Mouse (Mus musculus) spleen, postnatal 4 days (tissue): ENCODE results near the gene Echs1.

ENCODE experiments used
- DNase-seq, 2 experiments: peaks; one replicate each; pipeline ENCODE4 v3.0.0; 2022; ENCODE audit warnings: low spot score in 2 of 2

Echs1 gene

DNA sequence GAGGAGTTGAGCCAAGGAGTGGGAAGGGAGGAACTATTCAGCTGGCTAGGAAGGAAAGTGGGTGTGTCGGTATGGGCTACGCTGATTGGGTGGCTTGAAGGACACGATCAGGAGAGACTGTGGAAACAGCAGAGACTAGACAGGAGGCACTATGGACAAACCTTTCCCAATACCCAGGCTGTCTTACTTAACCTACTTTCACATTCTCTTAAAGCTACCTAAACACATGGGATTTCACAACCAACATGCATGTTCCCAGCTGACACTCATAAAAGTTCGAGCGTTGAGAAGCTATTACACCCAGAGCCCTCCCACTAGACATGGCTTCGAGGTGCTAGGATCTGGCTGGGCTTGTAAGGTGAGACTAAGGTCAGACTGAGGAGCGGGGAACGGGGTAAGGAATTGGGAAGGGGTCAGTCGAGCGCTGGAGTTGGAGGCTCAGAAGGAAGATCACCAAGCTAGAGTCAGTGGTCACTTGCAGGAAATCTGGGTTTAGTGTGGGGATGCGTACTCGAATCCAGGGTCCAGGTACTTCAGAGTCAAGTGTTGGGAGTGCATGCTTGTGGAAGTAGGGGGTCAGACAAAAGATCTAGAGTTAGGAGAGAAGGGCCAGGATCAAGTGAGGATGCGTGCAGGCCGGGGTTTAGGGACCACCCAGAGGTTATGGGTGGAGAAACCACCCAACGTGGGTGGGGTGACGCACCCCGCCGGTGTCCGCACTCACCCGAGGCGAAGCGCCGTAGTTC lies 520 bp downstream of the Echs1 start, which contains the start of gene Paox:
Gene Paox, plus strand, starts transcription at position 217 of the 746 bp plus-strand sequence.
- DNase-seq = peak in 1 of 2 experiments; percentile 21

DNA sequence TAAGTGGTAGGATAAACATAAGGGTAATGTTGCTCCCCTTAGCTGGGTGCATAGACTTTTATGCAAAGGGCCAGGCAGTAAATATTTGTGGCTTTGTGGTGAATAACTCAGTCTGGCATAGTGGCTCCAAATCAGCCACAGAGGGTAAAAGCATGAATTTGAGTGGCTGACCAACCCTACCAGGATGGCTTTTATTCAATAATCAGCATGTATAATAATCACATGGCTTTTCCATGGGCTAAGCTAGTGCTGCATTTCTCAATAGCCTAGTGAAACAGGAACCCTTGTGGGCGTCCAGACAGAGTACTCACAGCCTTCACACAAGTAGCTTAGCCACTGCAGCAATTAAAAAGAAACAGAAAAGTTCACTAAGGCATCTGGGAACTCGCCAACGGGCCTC lies 4.3 kb downstream of the Echs1 start:
- no peak for DNase-seq

DNA sequence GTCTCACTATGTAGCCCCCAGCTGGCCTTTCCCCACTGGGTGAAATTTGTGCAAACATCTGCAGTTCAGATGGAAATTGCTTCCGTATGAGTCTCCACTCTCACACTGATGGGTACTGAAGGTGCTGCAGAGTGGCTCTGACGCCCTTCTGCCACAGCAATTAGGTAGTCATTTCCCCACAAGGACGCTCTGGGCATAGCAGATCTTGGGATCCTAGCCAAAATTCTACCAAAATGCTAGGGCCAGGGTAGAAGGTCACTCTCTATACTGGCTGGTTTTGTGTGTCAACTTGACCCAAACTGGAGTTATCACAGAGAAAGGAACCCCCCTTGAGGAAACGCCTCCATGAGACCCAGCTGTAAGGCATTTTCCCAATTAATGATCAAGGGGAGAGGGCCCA lies 12.3 kb downstream of the Echs1 start:
- no peak for DNase-seq

DNA sequence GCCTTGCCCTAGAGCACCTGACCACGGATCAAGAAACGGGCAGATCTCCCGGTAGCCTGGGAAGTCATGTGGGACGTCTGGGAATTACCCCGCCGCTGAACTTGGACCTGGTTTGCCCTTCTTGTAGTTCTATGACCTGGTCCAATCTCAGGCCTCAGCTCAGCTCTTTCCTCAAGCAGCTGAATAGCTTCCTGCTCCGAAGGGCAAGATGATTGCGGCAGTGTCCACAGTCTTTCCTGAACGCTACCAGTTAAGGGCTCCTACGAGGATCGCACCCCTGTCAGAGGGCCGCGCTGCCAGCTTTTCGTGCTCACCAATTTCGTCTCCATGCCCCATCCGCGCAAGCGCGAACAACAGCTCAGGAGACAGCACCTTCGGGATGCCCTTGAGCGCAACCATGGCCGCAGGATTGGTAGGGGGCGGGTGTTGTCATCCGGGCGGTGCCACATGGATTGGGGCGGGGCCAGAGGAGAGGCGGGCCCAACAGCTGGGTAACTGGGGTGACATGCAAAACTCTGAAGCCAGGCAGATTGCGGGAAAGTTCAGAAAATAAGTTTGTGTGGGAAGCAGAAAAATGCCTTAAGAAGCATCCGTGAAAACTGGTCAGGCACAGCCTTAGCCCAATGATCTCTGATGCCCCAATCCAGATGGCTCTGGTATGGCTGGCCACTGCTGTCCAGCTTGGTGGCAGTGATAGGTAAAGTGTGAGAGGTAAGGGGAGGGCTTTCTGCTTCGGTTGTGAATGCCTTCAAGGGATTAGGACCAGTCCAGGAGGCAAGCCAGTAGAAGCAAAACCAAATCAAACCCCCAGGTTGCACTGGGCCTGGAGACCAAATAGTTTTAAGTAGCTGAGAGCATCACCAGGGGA lies 14.0 kb downstream of the Echs1 start, which contains the start of gene Fuom:
Gene Fuom, minus strand, starts transcription at position 449 of the 868 bp plus-strand sequence.
- DNase-seq = peak; percentile 80 to 86

DNA sequence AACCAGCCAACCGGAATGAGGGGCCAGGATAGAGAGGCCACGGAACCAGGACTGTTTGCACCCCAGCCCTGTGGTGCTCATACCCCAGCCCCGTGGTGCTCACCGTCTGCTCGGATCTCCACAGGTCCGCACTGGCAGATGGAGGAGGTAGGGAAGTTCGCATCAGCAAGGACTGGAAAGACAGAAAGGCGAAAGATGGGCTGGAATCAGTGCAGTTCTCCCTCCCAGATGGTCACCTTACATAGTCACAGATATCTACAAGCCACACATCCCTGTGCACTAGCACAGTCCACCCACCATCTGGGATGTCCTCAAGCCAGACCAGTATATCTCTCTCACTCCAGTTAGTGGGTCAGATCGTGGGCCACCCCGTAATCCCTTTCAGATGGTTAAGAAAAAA lies 14.8 kb downstream of the Echs1 start:
- no peak for DNase-seq

DNA sequence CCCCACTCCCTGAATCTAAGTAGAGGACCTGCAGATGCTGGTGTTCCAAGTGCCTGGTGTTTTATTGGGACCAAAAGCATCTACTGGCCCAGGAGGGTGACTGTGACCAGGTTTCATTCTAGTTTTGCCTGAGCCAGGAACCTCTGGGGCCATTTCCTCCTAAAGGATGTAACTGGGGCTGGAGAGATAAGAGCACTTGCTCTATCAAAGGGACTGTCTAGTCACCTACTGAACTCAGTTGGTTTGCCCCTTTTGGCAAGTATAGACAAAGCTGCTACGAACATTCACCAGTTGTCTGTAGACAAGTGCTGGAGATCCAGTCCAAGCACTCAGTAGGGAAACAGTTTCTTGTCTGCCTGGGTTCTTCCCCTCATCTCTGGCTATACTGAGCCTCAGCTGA lies 17.8 kb downstream of the Echs1 start:
- DNase-seq = no peak

DNA sequence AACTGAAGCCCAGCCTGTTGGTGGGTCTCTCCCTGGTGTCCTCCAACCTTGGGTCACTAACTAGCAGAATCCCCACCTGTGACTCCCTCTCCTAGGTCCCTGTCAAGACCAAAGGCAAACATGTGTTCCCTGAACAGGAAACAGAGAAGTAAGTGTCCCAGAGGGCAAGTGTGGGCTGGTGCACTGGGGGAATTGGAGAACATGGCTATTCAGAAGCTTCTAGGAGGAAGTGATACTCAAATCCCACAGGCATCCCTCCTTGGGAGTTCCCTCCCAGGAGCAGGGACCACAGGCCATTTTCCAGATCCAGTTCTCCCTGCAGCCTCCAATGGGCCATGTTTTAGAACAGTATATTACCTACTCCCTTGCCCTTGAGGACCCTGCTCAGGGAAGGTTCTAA lies 20.2 kb downstream of the Echs1 start:
- no peak for DNase-seq

DNA sequence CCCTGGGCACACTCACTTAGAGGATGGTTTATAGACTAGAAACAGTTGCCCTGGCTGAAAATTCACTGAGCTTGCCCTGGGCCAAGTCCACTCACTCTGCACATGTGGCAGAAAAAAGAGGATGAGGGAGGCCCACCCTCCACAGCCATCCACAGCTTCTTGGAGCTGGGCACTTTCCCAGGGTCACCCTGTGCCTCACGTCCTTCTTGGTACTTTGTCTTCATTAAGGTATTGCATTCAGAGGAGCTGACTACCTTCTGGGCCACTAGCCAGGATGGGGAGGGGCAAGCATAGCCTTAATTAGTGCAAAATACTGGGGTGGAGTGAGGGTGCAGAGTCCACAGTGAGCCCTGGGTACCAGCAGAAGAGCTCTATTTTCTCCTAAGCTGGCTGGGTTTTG lies 20.7 kb downstream of the Echs1 start:
- no peak for DNase-seq

DNA sequence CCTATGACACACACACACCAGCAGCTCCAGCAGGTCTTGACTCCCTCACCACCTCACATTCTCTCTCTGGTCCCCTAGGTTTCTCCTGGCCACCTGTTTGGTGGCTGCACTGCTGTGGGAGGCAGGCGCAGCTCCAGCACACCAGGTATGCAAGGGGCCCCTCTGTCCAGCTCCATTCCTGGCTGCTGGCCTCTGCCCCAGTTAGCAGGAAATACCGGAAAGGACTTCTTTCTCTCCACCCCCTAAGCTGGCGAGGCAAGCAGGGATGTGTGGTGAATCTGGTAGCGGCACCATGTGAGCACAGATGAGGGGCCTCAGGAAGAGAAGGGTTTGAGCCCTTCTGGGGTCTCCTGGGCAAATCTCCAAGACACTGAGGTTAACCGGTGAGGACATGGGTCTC lies 21.3 kb downstream of the Echs1 start:
- no peak for DNase-seq

DNA sequence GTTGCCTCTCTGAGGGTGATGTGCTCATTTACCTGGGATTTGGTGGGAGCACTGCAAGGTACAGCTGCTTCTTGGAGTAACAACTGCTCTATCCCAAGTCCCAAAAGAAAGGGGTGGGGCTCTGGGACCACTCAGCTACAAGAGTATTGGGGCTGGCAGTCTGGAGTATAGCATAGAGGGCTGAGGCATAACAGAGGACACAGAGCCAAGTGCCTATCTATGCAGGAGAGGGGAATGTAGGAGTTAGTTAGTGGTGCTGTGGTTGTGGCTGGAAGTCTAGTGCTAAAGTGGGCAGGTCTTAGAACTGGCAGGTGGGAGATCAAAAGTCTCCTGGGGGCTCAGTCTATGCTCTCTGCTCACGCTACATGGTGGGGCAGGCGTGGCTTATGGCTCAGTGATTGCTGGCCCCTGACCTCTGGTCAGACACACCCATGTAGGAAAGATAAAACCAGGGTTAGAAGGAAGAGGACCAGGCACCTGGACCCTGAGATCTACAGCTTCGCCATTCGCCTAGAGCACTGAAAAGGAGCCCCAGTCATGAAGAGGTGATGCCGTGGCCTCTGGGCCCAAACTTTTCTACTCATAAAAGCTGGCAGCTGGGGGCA lies 23.2 kb downstream of the Echs1 start, which contains the start of gene Prap1:
Gene Prap1, plus strand, starts transcription at position 472 of the 605 bp plus-strand sequence.
- DNase-seq = no peak

DNA sequence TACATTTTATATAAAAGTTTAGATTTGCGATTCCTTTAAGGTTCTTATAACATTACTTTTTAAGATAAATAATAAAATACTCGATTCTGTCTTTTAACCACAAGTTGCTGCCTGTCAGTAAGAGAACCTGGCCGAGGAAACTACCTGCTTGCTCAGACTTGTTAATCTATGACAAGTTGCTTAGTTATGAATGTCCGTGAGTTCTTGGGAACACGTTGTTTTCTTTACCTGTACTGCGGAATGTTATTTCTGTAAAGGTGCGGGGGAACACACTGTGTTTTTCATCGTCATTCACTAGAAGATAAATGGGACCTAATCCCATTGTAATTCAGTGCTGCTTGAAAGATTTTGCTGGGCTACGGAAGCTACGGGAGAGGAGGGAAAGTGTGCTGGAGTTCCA lies 25.7 kb downstream of the Echs1 start:
- DNase-seq = no peak

DNA sequence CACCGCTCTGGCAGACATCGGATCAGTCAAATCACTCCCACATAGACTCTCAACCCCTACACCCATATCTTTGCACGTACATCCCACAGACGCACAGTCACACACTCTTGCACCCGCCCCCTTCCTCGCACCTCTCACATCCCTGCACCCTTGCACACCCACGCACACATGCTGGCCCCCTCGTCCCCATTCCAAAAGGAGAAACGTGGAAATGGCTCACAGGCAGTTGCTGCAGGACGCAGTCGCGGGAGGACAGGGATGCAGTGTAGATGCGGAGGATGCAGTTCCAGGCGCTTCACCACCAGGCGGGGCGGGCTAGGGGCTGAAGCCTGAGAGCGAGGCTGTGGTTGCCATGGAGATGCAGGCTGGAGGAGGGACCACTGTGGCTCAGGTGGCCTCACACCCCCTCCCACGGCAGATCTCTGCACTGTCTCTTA lies 34.0 kb downstream of the Echs1 start, which contains the start of gene Caly:
Gene Caly, minus strand, starts transcription at position 307 of the 437 bp plus-strand sequence.
- peak in 1 of 2 experiments; percentile 63 for DNase-seq

DNA sequence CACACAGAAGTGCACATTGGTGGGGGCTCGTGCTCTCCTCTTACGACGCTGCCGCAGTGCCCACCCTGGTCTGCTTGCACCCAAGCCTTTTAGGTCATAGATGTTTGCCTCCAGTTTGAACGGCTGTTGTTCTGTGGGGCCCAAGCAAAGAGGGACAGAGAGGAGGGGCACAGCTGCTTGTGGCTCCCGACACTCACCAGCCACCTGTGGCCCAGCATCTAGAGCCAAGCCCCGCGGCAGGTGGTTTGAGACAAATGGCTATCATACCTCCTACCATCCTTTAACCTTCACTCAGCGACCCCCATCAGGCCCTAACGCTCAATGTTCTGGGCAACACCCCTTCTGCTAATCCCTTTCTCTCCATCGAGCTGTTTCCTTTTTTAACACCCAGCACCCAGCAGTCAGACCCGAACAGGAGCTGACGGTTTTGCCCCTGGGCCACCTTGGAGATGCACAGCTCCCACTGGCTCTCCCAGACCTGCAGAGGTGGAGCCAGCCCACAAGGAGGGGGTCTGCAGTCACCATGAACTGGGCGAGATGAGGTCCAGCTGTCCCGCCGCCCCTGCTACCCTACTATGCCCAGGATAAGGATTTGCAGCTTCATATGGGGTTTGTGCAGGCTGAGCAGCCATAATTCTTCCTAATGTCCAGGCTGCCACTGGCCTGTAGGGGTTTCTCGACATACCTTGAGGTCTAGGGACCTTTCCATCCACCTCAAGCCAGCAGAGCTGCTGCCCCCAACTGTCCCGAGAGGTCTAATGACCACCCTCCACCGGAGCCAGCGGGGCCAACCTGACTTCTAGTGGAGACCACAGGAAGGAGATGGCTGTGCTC lies 34.7 kb downstream of the Echs1 start:
- DNase-seq = peak in 1 of 2 experiments; percentile 60

DNA sequence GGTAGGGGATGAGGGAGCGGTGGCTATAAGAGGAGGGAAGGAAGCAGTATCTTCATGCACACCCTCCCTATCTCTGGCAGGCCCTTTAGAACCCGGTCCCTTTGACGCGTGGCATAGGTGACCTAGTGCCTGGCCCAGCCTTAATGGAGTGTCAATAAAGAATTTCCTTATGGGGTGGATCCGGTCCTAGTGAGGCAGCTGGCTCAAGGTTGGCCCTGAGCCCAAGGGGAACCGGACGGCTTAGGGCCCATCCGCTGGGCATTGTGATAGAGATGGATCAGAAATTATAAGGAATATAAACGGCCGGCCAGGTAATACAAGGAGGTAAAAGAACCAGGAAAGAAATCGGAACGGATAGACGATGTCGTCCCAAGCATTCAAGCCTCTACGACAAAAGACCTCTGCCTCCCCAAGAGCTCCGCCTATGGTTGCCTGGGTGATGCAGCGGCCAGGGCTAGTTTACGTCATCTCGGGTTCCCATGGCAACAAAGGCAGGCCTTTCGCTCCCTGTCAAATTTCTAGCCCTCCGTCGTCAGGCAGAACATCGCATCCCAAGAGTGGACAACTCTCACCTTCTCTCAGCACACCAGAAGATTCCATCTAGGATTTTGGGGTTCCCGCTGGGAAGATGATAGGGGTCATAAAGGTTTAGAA lies 35.6 kb downstream of the Echs1 start:
- peak in 1 of 2 experiments; percentile 63 for DNase-seq

DNA sequence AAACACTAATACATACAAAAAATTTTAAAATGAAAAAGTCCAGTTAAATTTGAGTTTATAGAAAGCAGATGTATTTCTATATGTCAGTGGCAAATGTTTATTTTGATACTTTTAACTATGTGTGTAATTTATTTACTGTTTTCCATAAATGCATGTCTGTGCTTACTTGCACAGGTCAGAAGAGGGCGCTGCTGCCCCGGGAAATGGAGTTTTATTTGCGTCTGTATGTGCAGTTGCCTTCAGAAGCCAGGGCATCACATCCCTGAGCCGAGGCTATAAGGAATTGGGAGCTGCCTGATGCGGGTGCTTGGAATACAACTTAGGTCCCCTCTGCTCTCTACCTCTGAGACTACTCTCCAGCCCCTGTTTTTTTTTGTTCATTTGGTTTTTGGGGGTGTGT lies 37.6 kb downstream of the Echs1 start:
- peak; percentile 39 to 72 for DNase-seq

DNA sequence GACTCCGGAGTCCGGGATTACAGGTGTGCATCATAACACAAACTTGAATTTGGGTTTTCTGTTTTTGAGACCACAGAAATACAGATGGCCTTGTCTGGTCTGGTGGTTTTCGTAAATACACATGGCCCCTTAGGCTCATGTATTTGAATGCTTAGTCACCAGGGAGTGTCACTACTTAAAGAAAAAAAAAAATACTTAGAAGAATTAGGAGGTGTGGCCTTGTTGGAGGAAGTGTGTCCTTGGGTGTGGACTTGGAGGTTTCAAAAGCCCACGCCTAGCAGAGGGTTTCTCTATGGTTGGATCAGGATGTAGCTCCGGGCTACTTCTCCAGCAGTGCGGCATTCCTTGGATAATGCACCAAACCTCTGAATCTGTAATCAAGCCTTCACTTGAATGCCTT lies 38.6 kb downstream of the Echs1 start:
- DNase-seq = no peak

DNA sequence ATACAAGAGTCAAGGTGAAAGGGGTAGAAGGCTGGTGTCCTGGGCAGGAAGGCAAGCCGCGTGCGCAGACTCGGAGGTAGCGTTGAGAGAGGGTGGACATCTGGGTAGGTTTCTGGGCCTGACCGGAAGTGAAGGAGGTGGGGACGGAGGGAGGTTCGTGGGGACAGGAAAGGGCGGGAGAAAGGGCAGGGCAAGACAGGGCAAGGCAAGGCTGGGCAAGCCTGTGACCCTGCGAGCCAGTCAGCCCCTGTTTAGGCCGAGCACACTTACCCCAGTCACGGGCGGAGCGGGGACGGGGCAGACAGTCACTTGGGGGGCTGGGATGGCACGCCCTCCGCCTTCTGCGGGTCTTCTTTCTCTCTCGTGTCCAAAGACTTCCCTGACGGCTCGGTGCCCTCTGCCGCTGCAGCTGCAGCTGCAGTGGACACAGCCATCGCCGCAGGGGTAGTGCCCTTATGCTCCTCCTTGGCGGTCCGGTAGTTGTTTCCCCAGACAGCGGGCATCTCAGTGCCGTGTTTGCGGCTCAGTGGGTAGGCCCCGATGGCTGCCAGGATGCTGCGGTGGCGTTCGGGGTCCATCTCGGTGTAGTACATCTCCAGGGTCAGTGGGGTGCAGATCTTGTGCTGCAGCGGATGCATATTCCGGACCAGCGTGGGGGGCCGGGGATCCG lies 46.1 kb downstream of the Echs1 start:
- peak in 1 of 2 experiments; percentile 58 for DNase-seq

DNA sequence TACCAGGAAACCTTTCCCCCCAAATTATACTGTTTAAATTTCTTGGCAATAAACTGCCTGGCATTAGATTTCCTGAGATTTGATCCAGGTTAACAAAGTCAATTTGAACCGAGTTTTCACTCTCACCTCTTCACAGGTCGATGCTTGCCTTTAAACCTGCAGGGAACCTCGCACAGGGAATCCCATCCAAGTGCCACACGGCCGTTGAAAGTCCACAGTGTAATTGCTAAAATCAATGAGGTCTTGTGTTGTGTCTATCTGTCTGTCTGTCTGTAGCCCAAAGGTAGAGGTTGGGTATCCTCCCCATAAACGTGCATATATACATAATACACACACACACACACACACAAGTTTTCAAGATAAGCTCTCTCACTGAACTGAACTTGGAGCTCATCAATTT lies 48.9 kb downstream of the Echs1 start:
- no peak for DNase-seq

DNA sequence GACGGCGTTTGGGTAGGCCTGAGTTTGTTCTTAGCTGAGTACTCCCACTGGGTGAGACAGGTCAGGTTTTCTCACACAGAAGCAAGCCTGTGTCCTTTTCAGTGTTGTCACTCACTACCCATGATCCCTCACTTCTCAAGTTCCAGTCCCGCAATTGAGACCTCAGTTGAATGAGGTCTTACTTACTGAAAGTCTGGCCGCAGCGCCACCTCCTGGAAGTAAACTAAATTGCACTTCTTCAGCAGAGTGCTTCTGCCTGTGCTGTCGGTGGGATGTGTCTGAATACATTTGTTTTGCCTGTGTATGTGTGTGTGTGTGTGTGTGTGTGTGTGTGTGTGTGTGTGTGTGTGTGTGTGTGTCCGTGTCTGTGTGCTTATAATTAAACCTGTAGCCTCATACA lies 53.2 kb downstream of the Echs1 start:
- DNase-seq = peak; percentile 58 to 83

DNA sequence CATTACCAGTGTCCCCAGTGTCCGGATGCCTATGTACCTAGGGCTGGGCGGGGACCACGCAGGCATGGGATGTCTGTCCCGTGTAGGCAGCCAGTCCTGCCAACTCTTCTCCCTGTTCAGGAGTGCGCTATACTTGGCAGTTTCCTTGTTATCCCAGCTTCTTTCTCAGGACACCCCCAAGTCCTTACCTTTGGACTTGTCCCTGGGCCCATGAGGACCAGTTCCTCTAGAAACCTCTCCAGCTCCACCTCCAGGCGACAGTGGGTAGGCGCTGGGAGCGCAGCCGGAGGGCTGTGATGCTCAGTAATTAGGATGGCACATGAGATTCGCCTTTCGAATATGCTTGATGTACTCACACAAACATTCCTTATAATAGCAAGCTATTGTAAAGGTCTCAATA lies 54.0 kb downstream of the Echs1 start:
- DNase-seq = no peak
